Mouse (Mus musculus) kidney, postnatal 0 days (tissue): ENCODE data around the gene Mlph. TPM values are rescaled to one million over a fixed set of nuclear protein-coding genes. Genes with fewer than 3 reads are reported as not detected.

Source experiments
- ATAC-seq: fragments of 200-750 bp; cut with Nextera tagmentation; replicated peaks from 2 replicates; pipeline ENCODE4 v1.8.0; 2017; ENCODE audit warnings: low read depth, moderate number of reproducible peaks, moderate TSS enrichment, moderate library complexity; ENCODE audit not compliant: low FRiP score
- DNase-seq: peaks from one replicate; pipeline ENCODE4 v3.0.0-alpha.2; 2016; ENCODE audit warnings: low spot score
- H3K27ac ChIP-seq: fragments of 300-500 bp; sonication (generic); 2 replicates; pipeline ENCODE4 v1.5.1; 2014; ENCODE audit warnings: mild to moderate bottlenecking
- H3K27me3 ChIP-seq: fragments of 300-500 bp; sonication (generic); 2 replicates; pipeline ENCODE4 v1.6.1; 2014; ENCODE audit warnings: low read length, mixed read lengths; ENCODE audit not compliant: insufficient read depth
- H3K36me3 ChIP-seq: fragments of 300-500 bp; sonication (generic); 2 replicates; pipeline ENCODE4 v1.6.1; 2014; ENCODE audit warnings: low read length, mixed read lengths; ENCODE audit not compliant: insufficient read depth
- H3K4me1 ChIP-seq: fragments of 300-500 bp; sonication (generic); replicated peaks from 2 replicates; pipeline ENCODE4 v1.6.1; 2014; ENCODE audit warnings: antibody characterized with exemption, low read length, mixed read lengths; ENCODE audit not compliant: insufficient read depth
- H3K4me2 ChIP-seq: fragments of 300-500 bp; sonication (generic); 2 replicates; pipeline ENCODE4 v1.6.1; 2014; ENCODE audit warnings: mild to moderate bottlenecking, low read length, moderate library complexity, mixed read lengths
- H3K4me3 ChIP-seq: fragments of 300-500 bp; sonication (generic); replicated peaks from 2 replicates; pipeline ENCODE4 v1.5.1; 2014; ENCODE audit warnings: low read depth, low read length
- H3K9ac ChIP-seq: fragments of 300-500 bp; sonication (generic); 2 replicates; pipeline ENCODE4 v1.6.1; 2014; ENCODE audit warnings: low read depth, low read length
- H3K9me3 ChIP-seq: fragments of 300-500 bp; sonication (generic); replicated peaks from 2 replicates; pipeline ENCODE4 v1.6.1; 2016; ENCODE audit warnings: low read length, inconsistent platforms, mixed read lengths
- CTCF ChIP-seq: IDR thresholded peaks from 2 replicates; pipeline ENCODE4 v1.5.1; 2016; ENCODE audit warnings: antibody characterized with exemption, low read depth, mild to moderate bottlenecking, moderate library complexity
- WGBS: fragments of 180-500 bp; shearing (Covaris S2); extraction: QIAGEN DNeasy Blood & Tissue Kit; methylation state at CpG from one replicate; pipeline ENCODE4 v1.1.7; 2014; 5-methylcytosine and 5-hydroxymethylcytosine counted together
- polyA plus RNA-seq: library from polyadenylated mRNA; unstranded; fragments of >200 nt; fragmentation: Nextera tagmentation; extraction: Ambion mirVana; gene quantifications from 2 replicates; pipeline ENCODE4 v1.2.1, GENCODE M21; 2015

The Mlph gene
- polyA plus RNA-seq, 1 experiment from 2014 or later, result 0.34 TPM

DNA sequence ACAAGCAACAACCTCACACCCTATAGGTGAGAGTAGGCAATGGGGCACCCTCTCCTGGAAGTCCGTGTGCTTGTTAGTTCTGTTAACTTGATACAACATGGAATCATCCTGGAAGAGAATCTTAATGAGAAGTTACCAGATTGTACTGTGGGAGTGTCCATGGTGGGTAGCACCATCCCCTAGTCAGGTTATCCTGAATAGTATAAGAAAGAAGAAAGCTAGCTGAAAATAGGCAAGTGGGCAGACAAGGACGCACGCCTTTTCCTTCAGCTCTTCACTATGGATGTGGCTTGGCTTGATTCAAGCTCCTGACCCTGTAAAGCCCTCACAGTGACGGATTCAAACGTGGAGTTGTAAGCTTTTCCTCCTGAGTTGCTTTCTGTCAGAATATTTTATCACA is 15.1 kb upstream of the Mlph start:
- Histone ChIP-seq H3K4me2 (no peak overlapping the region), H3K9ac (no peak overlapping the region), H3K4me1 (0 out of 2 replicates have a peak, but pooled peaks cover 6% of the 10 kb centered on the region), H3K36me3 (no peaks in the 10 kb centered on the region), H3K27me3 (no peaks in the 10 kb centered on the region), H3K4me3 (no peak overlapping the region), H3K9me3 (no peaks in the 10 kb centered on the region), H3K27ac (no peak overlapping the region)
- no peak for TF ChIP-seq CTCF
- 80% methylated on average over 5 of the region's 5 CpGs for WGBS
- ATAC-seq, result no peak
- DNase-seq, result no peak

- no peak for TF ChIP-seq CTCF
- no peak overlapping the region for H3K4me2 ChIP-seq
- DNase-seq (peak; percentile 29), ATAC-seq (no peak)
- no peak overlapping the region for H3K27ac ChIP-seq
- no peaks in the 10 kb centered on the region for H3K36me3 ChIP-seq
- H3K4me3 ChIP-seq, result no peak overlapping the region
- 0 out of 2 replicates have a peak, but pooled peaks cover 6% of the 10 kb centered on the region for H3K4me1 ChIP-seq
- H3K27me3 ChIP-seq, result no peaks in the 10 kb centered on the region
- H3K9me3 ChIP-seq, result no peaks in the 10 kb centered on the region
- 55% methylated on average over 6 of the region's 6 CpGs for WGBS
- no peak overlapping the region for H3K9ac ChIP-seq
Measured at GRCm38 (mm10) chr1:90900406-90900805, 14.5 kb upstream of the Mlph start.

- H3K4me3 ChIP-seq, result no peak overlapping the region
- H3K36me3 ChIP-seq, result no peaks in the 10 kb centered on the region
- no peak for TF ChIP-seq CTCF
- no peak for ATAC-seq
- H3K27me3 ChIP-seq, result no peaks in the 10 kb centered on the region
- no peak overlapping the region for H3K4me2 ChIP-seq
- H3K4me1 ChIP-seq, result 0 out of 2 replicates have a peak, but pooled peaks cover 6% of the 10 kb centered on the region
- no peak overlapping the region for H3K9ac ChIP-seq
- WGBS, result 89% methylated on average over 4 of the region's 4 CpGs
- H3K9me3 ChIP-seq, result no peaks in the 10 kb centered on the region
- no peak for DNase-seq
- H3K27ac ChIP-seq, result no peak overlapping the region
Measured at GRCm38 (mm10) chr1:90901246-90901645, 13.6 kb upstream of the Mlph start.

DNA sequence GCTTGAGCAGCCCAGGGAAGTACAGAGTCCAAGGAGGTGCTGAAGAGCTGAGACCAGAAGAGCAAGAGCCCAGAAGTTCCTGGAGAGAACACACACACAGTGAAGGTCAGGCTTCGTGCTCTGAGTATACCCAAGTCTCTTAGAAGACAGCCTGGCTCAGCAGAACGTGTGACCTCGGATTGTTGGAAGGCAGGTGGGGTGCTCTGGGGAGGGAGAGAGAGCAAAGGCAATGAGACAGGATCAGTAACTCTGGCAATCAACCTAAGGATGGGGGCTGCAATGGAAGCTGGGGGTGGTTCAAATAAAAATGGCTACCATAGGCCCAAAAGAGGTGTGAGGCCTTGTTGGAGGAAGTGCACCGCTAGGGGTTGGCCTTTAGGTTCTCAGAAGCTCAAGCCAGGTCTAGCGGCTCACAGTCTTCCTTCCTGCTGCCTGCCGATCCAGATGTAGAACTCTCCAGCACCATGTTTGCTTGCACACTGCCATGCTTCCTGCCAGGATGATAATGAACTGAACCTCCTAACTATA is 13.1 kb upstream of the Mlph start:
- Histone ChIP-seq H3K9ac (no peak overlapping the region), H3K36me3 (no peaks in the 10 kb centered on the region), H3K4me2 (no peak overlapping the region), H3K27ac (no peak overlapping the region), H3K9me3 (no peaks in the 10 kb centered on the region), H3K4me3 (no peak overlapping the region), H3K27me3 (no peaks in the 10 kb centered on the region), H3K4me1 (0 out of 2 replicates have a peak, but pooled peaks cover 3% of the 10 kb centered on the region)
- no peak for TF ChIP-seq CTCF
- DNase-seq (no peak), ATAC-seq (no peak)
- 84% methylated on average over 6 of the region's 6 CpGs for WGBS

DNA sequence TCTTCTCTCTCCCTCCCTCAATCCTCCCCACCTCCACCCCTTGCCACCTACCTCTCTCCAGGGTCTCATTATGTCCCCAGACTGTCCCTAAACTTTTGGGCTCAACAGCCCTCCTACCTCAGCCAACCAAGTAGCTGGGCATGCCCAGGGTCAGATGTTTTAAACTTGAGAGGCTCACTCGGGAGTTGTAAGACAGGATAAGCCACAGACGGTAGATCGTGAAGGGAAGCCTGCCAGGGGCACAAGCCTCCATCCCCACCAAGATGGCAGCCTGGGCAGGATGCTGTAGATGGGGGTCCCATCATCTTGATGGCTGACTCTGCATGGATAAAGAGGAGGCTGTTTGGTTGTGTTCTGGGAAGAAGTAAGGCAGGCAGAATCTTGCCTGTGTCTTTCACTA is 12.1 kb upstream of the Mlph start:
- 71% methylated on average over 3 of the region's 3 CpGs for WGBS
- no peaks in the 10 kb centered on the region for H3K27me3 ChIP-seq
- DNase-seq (no peak), ATAC-seq (no peak)
- H3K4me2 ChIP-seq, result no peak overlapping the region
- H3K4me3 ChIP-seq, result no peak overlapping the region
- TF ChIP-seq CTCF, result no peak
- H3K4me1 ChIP-seq, result no peaks in the 10 kb centered on the region
- H3K36me3 ChIP-seq, result no peaks in the 10 kb centered on the region
- H3K27ac ChIP-seq, result no peak overlapping the region
- no peaks in the 10 kb centered on the region for H3K9me3 ChIP-seq
- no peak overlapping the region for H3K9ac ChIP-seq

DNA sequence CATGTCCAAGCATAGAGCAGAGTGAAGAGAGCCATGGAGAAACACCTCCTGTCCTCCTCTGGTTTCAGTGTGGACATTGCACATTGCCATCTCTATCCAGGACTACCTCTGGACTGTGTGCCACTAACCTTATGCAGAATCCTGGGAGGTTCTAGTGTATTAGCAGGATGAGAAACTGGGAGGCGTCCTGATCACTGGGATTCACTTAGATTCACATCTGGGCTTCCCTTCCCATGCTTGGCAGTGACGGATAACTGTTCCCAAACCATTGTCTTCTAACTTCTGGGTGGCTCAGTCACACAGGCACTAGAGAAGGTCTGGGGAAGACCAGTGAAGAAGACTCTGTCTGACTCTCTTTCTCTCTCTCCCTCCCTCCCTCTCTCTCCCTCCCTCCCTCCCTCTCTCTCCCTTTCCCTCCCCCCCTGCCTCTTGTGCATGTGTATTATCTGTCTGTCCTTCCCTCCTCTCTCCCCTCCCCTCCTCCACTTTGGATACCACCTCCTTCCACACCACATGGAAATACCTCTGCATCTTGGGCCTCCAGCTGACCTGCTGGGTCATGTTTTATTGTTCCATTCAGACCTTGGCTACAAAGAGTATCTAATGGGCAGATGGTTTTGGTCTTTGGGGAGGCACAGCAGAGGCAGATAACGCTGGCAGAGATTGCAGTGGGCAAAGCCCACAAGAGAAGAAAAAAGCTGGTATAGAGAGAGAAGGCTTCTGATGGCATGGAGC is 11.5 kb upstream of the Mlph start:
- Histone ChIP-seq H3K27me3 (no peaks in the 10 kb centered on the region), H3K9me3 (no peaks in the 10 kb centered on the region), H3K4me2 (no peak overlapping the region), H3K4me3 (no peak overlapping the region), H3K36me3 (no peaks in the 10 kb centered on the region), H3K4me1 (no peaks in the 10 kb centered on the region), H3K27ac (peak overlapping the region; percentile 16; the same call in 1 of the 2 replicates), H3K9ac (no peak overlapping the region)
- no peak for TF ChIP-seq CTCF
- ATAC-seq, result no peak
- no peak for DNase-seq
- 55% methylated on average over 3 of the region's 3 CpGs for WGBS
